Mouse (Mus musculus): ENCODE results near the gene Cpm.

Gene Cpm

GRCm38 (mm10) chr10:117635078-117635771, 5.9 kb downstream of the Cpm start:
- DNase-seq (ENCODE audit: low spot score in 2 of 2) = no peak

GRCm38 (mm10) chr10:117635823-117636589, 6.7 kb downstream of the Cpm start:
- DNase-seq (ENCODE audit: low spot score in 2 of 2) = no peak

GRCm38 (mm10) chr10:117637062-117637744, 7.9 kb downstream of the Cpm start:
- DNase-seq (ENCODE audit: low spot score in 2 of 2) = no peak

DNA sequence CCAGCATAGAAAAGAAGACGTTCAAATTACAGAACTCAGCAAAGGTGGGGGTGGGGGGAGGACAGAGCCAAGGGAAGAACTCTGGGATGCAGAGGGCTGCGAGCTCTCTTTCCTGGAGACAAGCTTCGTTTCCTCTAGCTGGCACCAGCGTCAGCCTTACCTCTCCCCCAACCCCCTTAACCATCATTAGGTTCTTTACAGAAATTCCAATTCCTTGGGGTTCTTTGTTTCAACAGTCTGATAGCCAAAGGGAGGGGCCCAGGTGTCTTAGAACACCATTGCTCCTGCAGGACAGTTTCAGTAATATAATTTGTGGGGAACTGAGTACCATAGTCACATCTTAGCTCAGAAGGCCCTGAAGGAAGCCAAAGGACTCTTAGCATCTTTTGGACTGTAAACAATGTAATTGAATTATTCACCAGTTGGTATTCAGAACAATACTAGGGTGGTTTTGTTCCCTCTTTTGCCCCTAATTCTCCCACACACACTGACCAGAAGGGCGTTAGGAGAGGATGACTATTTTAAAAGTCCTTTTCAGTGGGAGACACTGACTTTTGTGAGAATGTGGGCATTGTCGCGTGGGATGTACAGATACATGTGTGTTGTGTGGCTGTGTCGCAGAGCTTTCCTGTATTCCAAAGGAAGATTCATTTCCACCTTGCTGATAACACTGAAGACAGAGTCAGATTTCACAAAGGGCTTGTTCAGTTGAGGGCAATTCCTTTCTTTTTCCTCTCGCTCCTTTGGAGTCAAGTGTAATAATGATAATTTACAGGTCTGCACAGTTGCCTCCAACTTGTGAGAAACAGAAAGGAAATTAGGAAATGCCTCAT, 8.7 kb downstream of the Cpm start:
- no peak for DNase-seq (ENCODE audit: low spot score in 2 of 2)

GRCm38 (mm10) chr10:117638578-117639220, 9.4 kb downstream of the Cpm start:
- DNase-seq (ENCODE audit: low spot score in 2 of 2) = no peak

DNA sequence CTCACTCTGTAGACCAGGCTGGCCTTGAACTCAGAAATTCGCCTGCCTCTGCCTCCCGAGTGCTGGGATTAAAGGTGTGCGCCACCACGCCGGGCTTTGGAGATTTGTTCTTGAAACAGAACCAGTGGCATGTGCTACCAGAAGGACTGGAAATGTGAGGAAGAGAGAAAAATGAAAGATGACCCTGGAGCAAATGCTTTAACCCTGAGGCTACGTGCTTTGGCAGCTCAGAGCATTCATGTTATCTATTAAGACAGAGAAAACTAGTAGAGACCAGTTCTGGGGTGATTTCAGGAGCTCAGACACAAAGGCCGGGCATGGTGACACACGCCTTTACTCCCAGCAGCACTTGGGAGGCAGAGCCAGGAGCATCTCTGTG, 9.9 kb downstream of the Cpm start:
- no peak for DNase-seq (ENCODE audit: low spot score in 2 of 2)

GRCm38 (mm10) chr10:117639899-117640594, 10.7 kb downstream of the Cpm start:
- DNase-seq (ENCODE audit: low spot score in 2 of 2) = no peak

DNA sequence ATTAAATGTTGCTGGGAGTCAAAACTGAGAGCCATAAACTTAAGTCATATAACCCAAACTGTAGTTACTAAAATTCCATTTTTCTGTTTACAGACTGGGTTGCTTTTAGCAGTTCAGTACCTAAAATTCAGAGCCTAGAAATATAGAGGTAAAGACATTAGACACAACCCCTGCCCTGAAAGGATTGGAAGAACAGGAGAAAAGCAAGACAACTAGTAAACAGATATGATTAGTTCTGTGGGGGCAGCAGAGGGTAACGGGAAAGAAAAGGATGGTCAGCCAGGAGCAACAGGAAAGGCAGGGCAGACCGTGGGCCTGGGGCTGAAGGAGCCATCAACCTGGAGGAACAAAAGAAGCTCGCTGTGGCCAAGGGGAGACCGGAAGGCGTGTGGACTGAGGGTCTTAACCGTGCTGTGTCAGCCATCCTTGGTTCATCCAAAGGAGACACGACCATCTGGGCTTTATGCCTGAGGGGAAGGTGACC, 11.3 kb downstream of the Cpm start:
- no peak for DNase-seq (ENCODE audit: low spot score in 2 of 2)

DNA sequence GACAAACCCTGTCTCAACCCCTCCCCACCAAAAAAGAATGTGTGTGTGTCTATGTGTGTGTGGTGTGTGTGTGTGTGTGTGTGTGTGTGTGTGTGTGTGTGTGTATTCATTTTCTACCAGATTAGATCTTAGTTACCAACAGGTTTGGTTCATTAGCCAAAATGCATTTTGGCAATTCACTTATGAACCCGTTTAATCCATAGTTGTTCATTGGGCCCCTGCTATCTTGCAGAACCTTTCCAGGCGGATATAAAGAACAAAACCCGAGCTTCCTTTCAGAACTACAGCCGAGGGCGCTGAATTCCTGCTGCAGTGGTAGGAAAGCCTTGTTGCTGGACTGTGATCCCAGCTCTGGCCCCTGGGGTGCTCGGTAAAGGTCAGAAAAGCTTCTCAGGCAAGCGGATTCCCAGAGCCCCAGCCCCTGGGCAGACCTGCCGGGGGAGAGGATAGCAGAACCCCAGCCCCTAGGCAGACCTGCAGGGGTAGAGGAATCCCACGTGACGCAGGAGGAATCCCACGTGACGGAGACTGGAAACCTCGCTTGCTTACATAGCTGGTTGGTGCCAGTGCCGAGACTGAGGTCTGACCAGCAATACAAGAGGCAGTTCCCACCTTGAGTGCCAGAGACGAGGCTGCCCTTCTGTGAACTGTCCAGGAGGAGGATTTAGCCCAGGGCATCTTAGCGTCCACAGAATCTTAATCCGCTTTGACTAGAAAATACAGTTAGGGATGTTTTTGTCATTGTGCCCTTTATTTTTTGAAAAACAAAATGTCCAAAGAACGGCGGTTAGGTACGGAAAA, 12.3 kb downstream of the Cpm start:
- DNase-seq (ENCODE audit: low spot score in 2 of 2) = no peak

GRCm38 (mm10) chr10:117642201-117642450, 12.8 kb downstream of the Cpm start:
- no peak for DNase-seq (ENCODE audit: low spot score in 2 of 2)

DNA sequence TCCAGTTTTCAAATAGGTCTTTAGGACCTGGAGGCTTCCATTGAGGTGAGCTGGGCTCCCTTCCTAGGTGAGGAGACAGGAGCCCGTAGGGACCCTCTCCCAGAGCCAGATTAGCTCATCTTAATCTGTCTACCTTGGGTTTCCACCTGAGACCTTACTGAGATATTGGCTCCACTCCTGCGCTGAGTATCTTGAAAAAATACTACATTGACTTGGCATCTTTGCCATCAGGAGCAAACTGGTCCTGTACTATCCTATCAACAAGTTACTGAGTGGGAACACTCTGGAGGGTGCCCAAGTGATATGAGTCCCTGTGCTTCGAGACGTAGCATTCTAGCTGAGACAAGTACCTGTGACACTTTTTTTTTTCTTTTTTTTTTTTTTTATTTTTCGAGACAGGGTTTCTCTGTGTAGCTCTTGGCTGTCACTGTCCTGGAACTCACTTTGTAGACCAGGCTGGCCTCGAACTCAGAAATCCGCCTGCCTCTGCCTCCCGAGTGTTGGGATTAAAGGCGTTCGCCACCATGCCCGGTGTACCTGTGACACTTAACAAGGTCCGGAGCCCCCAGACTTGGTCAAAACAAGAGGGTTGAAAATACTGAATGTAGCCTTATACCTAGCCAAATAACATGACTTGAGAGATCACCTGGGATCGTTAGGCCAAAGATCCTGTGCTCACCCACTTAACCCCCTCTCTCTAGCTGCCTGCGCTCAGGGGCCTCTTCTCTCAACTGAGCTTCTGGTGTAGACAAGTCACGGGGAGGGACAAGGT, 13.4 kb downstream of the Cpm start:
- DNase-seq (ENCODE audit: low spot score in 2 of 2) = no peak

DNA sequence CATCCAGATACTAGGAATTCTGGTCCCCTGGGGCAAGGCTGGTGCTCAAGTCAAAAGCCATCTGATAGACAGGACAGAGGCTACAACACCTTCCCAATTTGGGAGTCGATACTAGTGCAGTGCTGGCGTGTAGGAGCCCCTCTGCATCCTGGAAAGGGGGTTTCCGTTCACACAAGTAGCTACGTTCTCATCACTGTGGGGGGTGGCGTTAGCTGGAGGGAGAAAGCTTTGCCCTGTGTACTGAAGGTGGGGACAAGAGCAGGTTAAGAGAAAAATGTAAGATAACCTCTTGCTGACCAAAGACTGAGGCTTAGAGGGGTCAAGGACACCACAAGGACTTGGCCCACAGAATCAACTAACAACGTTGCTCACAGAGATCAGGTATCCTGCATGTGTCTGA, 14.0 kb downstream of the Cpm start:
- no peak for DNase-seq (ENCODE audit: low spot score in 2 of 2)

DNA sequence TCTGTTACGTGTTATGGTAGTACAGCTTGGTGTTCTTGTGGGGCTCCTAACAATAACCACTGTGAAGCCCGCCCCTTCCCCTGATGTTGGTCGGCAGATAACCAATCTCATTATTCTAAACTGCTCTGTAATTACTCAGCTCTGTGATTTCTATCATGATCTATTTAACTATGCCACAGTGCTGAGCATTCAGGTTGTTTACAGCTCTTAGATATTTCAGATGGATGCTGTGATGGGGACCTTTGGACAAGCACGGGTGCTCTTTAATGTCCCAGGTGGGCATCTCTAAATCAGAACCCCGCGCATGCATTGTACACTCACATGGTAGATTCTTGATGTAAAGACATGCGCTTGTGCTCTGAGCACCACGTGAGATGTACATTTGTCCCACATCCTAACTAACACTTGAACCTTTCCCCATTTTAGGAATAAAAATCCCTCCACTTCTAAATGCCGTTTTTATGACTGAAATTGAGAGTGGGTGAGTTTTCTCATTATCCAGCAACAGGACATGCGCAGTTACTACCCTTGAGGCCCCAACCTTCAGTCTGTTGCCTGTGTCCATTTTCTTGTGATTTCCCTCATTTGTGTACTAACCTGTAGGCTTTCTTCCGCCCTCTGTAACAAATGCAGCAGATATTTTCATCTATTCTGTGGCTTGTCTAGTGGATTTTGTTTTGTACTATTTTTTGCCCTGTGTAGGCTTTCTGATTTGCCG, 14.6 kb downstream of the Cpm start:
- no peak for DNase-seq (ENCODE audit: low spot score in 2 of 2)

- DNase-seq (ENCODE audit: low spot score in 2 of 2) = no peak
Measured at GRCm38 (mm10) chr10:117644429-117644748, 15.1 kb downstream of the Cpm start.

GRCm38 (mm10) chr10:117644828-117645227, 15.5 kb downstream of the Cpm start:
- no peak for DNase-seq (ENCODE audit: low spot score in 2 of 2)

- no peak for DNase-seq (ENCODE audit: low spot score in 2 of 2)
Measured at GRCm38 (mm10) chr10:117645487-117645964, 16.2 kb downstream of the Cpm start.

- no peak for DNase-seq (ENCODE audit: low spot score in 2 of 2)
Measured at GRCm38 (mm10) chr10:117646482-117647157, 17.3 kb downstream of the Cpm start.

DNA sequence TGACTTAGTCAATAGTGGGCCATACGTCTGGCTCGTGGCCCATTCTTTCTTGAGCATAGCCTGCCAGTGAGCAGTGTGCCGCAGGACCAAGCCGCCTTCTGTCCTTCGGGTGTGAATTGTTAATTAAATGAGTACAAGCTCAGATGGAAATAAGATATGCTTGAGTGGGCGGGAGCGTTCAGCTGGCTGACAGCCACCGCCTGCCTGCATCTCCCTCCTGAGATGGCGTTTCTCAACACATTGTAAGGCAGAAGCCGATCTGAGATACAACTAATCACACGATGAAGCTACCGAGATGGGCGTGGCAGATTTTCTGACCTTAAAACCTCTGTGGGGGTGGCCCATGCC, 17.8 kb downstream of the Cpm start:
- peak; percentile 64 to 71 for DNase-seq (ENCODE audit: low spot score in 2 of 2)

Data from right cerebral cortex, postnatal 36 days (tissue).